Mouse (Mus musculus) cerebellum, postnatal 14 days (tissue): ENCODE results near the gene Banp.

ENCODE experiments used
- DNase-seq, 2 experiments: peaks; one replicate each; pipeline ENCODE4 v3.0.0; 2021; ENCODE audit warnings: mixed read lengths in 2 of 2

Gene Banp

GRCm38 (mm10) chr8:121949222-121949800 is at the start of gene Banp:
Banp (plus strand) TSS chr8:121949750.
- DNase-seq, result peak in 1 of 2 experiments; percentile 38

GRCm38 (mm10) chr8:121901498-121902236 is 47.9 kb upstream of the Banp start:
- peak in 1 of 2 experiments; percentile 26 for DNase-seq

DNA sequence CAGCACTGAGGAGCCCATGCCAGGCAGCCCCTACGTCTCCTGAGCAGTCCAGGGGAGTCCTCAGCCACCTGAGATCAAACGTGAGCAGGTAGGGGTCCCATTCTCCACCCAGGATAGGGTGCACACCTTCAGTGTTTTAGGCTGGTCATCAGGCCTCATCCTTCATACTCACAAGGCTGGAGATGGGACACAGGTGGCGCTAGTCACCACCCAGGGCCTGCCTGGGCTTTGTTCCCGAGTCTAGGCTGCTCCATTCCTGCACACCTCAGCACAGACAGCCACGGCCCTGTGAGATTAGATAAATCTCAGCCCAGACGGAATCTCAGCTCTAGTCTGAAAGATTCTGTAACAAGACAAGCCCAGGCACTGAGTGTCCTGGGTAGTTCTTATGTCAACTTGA is 45.6 kb upstream of the Banp start:
- peak; percentile 70 to 74 for DNase-seq

- no peak for DNase-seq
Measured at GRCm38 (mm10) chr8:121904999-121905398, 44.6 kb upstream of the Banp start.

DNA sequence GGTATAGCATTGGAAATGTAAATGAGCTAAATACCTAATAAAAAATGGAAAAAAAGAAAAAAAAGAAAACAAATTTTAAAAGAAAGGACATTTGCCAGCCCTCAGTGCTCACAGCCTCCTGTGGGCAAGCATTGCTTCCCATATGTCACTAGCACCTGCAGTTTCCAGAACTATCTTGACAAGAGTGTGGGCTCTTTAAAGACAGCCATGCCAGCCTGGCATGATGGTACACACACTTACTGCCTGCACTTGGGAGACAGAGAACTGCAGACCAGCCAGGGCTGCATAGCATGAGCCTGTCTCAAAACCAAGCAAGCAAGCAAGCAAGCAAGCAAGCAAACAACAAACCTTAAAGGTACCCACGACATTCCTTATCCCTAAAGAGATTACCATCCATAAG is 44.1 kb upstream of the Banp start:
- no peak for DNase-seq

GRCm38 (mm10) chr8:121905864-121906263 is 43.7 kb upstream of the Banp start:
- DNase-seq, result no peak

DNA sequence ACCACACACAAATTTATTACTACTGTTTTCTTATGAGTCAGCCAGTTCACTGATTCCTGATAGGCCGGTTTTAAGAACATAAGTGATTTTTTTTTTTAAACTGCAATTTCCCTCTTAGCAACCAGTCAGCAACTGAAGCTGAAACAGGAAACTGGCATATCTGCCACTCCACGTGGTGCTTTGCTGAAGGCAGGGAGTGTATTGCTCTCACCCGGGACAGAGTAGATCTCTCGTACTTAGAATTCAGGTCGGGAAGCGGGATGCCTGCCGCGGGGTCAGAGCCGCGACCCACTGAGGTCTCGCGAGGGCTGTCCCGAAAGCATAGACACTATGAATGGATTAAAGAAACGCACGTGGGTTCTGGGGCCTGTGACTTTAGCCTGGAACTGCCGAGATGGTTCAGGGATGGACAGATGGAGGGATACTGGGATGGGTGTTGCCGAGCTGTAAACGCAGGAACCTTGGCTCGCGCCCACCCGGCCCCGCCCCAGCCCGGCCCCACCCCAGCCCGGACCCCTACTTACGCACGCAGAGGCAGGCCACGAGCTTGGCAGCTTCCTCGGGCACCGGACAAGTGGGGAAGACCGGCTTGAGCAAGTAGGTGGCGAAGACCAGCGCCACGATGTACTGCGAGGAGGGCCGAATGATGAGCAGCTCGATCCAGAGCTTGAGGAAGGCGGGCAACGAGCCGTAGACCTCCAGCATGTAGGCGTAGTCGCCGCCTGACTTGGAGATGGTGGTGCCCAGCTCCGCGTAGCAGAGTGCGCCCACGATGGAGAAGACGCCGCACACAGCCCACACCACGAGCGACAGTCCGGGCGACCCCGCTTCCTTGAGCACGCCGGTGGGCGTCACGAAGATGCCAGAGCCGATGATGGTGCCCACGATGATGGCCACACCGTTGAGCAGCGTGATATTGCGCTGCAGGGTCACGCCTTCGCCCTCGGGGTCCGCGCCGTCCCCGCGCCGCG is 42.7 kb upstream of the Banp start:
- DNase-seq, result peak in 1 of 2 experiments; percentile 60

GRCm38 (mm10) chr8:121907587-121908248 is 41.8 kb upstream of the Banp start, which contains the start of gene Slc7a5:
Slc7a5 (minus strand) TSS chr8:121907694.
- DNase-seq, result peak; percentile 99

GRCm38 (mm10) chr8:121908378-121909147 is 41.0 kb upstream of the Banp start:
- peak in 1 of 2 experiments; percentile 25 for DNase-seq

GRCm38 (mm10) chr8:121909148-121909541 is 40.4 kb upstream of the Banp start:
- DNase-seq, result no peak

- DNase-seq, result peak; percentile 88 to 92
Measured at GRCm38 (mm10) chr8:121909663-121910062, 39.9 kb upstream of the Banp start.

DNA sequence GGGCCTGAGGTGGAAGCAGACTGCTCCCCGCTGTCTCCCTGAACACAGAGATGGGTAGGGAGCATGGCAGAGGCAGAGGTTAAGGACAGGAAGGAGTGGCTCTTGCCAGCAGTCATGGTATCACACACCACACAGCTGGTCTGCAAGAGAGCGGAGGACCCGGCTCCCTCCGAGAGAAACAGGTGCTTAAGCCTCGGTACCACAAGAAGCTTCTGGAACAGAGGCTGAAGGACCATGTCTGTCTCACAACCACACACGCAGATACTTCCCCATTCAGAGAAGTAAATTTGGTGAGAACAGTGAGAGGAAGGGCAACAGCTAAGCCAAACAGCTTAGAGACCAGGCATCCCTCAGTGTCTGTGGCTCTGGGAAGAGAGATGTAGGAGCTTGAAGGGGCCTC is 38.1 kb upstream of the Banp start:
- DNase-seq, result no peak

- DNase-seq, result no peak
Measured at GRCm38 (mm10) chr8:121911987-121912386, 37.6 kb upstream of the Banp start.

GRCm38 (mm10) chr8:121912831-121913230 is 36.7 kb upstream of the Banp start:
- DNase-seq, result no peak

DNA sequence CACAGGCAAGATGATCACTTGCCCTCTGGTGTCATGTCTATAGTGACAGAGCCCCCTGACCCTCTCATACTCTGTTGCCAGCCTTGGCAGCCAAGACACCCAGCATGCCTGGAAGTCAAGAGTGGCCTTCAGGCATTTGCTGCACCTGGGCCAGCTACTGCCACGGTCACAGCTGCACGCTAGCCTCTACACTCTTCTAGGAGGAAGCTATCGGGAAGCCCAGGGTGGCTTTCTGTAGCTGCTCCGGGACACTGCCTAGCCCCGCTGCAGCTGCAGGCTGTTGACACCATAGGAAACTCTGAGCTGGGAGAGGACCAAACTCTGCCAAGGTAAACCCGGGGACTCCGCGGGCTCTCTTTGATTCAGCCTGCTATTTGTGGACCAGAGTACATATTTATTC is 36.2 kb upstream of the Banp start:
- no peak for DNase-seq

DNA sequence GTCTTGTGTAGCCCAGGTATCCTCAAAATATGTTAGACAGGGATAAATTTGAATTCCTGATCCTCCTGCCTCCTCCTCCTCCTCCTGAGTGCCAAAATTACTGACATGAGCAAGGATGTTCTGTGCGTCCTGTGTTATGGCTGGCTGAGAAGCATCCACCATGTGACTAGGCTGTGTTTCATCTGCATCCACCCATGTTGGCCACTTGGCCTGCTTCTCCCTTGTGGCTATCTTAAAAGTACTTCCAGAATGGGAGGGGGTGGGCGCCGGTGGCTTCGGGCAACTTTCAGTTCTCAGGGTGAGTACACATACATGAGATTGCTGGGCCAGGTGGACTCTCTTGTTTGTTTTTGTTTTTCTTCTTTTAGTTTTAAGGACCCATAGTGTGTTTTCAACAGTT is 30.4 kb upstream of the Banp start:
- no peak for DNase-seq

DNA sequence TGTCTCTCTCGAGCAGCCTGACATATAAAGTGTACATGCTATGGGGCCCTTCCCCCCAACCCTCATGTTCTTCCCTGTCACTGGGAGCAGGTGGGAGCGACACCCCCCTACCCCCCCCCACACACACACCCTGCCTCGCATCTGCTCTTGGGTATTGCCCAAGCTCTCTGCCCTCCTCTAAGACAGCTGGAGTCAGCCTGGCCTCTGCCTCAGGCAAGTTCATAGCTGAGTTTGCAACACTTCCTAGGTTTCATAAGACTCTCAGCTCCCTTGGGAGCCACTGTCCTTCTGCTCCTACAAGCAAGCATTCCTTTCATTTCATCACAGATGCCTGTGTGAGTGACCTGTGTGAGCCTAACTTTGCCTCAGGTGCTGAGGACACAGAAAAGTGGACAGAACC is 29.8 kb upstream of the Banp start:
- DNase-seq, result no peak

DNA sequence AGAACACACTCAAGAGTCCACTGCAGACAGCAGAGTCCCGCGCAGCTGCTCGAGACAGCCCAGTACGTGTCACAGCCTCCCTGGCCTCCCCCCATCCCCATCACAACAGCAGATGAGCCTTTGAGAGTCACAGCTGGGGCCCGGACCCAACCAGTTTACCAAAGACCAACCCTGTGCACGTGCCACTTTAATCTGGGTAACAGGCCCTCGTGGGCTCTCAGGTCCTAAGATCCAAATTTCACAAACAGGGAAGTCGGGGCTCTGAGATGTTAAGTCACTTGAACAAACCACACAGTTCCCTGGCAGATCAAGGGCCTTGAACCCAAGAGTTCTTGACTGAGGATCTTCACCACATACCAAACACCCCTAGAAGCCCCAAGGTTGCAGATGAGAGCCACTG is 28.0 kb upstream of the Banp start:
- no peak for DNase-seq

DNA sequence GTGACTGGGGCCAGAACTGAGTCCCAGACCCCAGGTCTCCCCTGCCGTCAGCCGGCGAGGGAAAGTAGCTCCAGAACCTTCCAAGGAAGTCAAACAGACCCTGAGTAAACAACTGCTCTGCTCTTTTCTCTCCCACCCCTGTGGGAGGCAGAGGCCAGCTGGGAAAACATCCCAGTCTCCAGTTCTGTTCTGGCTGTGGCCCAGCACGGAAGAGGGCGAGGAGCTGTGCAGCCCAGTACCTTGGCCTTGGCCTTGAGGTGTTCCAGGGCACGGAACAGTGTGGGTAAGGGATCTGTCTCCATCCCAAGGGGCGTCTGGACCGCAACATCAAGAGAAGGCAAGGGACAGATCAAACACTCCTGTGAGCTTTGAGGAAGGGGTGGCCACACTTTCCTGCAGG is 27.4 kb upstream of the Banp start:
- no peak for DNase-seq

DNA sequence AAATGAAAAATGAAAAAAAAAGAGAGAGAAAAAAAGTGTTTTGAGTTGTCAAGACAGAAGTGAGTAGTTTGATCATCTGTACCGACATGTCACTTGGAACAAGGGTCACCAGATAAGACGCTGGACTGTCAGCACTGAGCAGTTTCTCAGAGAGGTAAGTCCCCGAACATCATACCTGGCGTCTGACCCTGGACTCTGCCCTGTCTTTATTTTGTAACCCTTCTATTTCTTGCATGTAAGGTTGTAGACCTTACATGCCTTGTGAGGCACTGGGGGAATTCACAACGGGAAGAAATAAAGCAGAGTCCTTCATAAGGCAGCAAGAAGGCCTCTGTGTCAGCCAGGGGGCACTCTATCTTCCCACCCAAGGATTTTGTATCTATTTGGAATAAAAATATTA is 24.9 kb upstream of the Banp start:
- DNase-seq, result no peak

DNA sequence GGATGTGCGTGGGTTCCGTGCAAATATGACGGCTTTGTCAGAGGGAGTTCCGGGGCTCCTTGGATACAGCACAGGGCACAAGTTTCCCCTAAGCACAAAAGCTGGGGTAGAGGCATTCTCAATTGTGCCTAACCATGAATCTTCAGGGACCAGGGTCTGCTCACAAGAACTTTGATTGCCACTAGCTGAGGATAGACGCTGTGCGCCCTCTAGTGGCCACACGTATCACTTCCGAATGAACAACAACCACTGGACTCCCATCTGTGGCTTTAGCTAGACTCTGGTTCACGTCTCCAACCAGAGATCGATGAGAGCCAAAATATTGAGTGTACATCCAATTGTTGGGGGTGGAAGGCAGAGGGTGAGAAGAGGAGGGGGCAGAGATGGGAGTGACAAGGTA is 23.9 kb upstream of the Banp start:
- peak; percentile 86 to 89 for DNase-seq

- DNase-seq, result no peak
Measured at GRCm38 (mm10) chr8:121926266-121926665, 23.3 kb upstream of the Banp start.
